Mouse (Mus musculus): ENCODE results near the gene Pyroxd2.
"Not testable (repeated sequence)": the region's sequence is repeated elsewhere in the genome, so short reads cannot be mapped to it uniquely, and the experiment has no call there.

Pyroxd2 gene

GRCm38 (mm10) chr19:42689786-42690185 is 62.8 kb downstream of the Pyroxd2 start:
- DNase-seq (ENCODE audit: low read depth): no peak

GRCm38 (mm10) chr19:42689321-42689720 is 63.3 kb downstream of the Pyroxd2 start:
- DNase-seq (ENCODE audit: low read depth): no peak

GRCm38 (mm10) chr19:42682776-42683175 is 69.8 kb downstream of the Pyroxd2 start:
- DNase-seq (ENCODE audit: low read depth): not testable (repeated sequence)

- DNase-seq (ENCODE audit: low read depth): no peak
These were observed 74.4 kb downstream of the Pyroxd2 start for GRCm38 (mm10) chr19:42678191-42678590.

GRCm38 (mm10) chr19:42677452-42677851 is 75.1 kb downstream of the Pyroxd2 start:
- DNase-seq (ENCODE audit: low read depth): no peak

GRCm38 (mm10) chr19:42676931-42677330 is 75.6 kb downstream of the Pyroxd2 start:
- no peak for DNase-seq (ENCODE audit: low read depth)
